Mouse (Mus musculus): ENCODE results near the gene Maoa.

DNA sequence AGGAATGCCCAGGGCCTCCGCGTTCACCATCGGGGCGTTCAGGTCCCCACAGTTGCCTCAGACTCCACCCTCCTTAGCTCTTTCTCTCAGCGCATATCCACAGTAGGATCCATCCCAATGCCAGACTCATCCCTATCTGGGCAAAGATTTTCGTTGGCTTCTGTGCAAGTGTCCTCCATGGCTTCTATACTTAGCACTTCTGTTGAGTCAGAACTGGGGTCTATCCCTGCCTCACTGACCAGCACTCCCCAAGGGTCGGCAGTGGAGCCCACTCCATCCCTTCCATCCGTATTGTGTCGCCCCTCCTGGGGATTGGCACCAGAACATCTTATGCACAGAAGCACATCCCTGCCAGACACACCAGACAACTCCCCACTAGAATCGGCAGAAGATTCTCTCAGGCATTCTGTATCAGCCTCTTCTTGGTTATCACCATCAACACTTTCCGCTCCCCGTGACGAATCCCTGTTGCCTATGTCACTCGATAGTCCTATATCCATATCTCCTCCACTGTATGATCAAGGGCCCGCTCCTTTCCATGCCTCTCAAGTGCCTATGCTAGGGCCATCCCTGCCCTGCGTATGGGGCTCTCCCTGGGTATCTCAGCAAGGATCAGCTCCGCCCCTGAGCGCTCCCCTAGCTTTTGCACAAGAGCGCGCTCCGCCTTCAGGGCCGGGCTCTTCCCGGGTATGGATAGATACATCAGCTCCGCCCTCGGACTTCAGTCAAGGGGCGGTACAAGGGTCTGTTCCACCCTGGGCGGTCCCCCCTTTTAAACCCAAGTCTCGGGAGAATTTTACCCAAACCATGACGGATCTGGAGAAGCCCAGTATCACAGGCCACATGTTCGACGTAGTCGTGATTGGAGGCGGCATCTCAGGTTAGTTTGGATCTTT is at the start of gene Maoa:
- TF ChIP-seq POLR2A (IDR thresholded peaks at IDR 0.05; ENCODE audit: borderline replicate concordance, extremely low read depth, insufficient read depth, insufficient read length, poor library complexity, severe bottlenecking) (peak; percentile 7; the same call in 1 of the 2 replicates), CTCF (IDR thresholded peaks at IDR 0.05; ENCODE audit: borderline replicate concordance, extremely low read depth, insufficient read depth, insufficient read length) (no peak)
